Mouse (Mus musculus): Measurements from ENCODE around the gene Ankrd10.

- TF ChIP-seq CTCF (IDR thresholded peaks at IDR 0.05; ENCODE audit: borderline replicate concordance, control insufficient read depth, extremely low read depth, insufficient read depth, low read length, poor library complexity), result no peak
- no peak for TF ChIP-seq POLR2A (IDR thresholded peaks at IDR 0.05; ENCODE audit: control insufficient read depth, extremely low read depth, insufficient read depth, low read length, poor library complexity)
These were observed 934 bp upstream of the Ankrd10 start for GRCm38 (mm10) chr8:11636324-11637057.

Measured in thymus, adult 2 months (tissue).